Mouse (Mus musculus) ovary, adult 2 months (tissue): ENCODE measurements around the gene Prdm13. TPM values are rescaled to one million over a fixed set of nuclear protein-coding genes. Genes with fewer than 3 reads are reported as not detected.

Experiments
- polyA plus RNA-seq: library from polyadenylated mRNA; depleted of rRNA; stranded (reverse); fragments of >200 nt; gene quantifications from 2 replicates; pipeline ENCODE4 v1.2.3, GENCODE M21; 2012; rRNA removed

Prdm13 gene
- 0.09 and 0.34 TPM in 2 replicates for polyA plus RNA-seq

GRCm38 (mm10) chr4:21685595-21686091 lies at the start of gene Prdm13:
TSS of gene Prdm13 (minus strand) at chr4:21685963.

GRCm38 (mm10) chr4:21727615-21728165 lies 41.9 kb upstream of the Prdm13 start, which contains the start of gene Ccnc:
TSS of gene Ccnc (plus strand) at chr4:21727701.

Other genes starting within 250 kb of the Prdm13 start
- gene Ccnc, start 41.7 kb upstream of the Prdm13 start, polyA plus RNA-seq: 2.8 and 4.3 TPM in 2 replicates
- 3.7 TPM in 2 replicates for gene Usp45, start 81.2 kb upstream of the Prdm13 start, polyA plus RNA-seq
- 0.43 and 0.78 TPM in 2 replicates for gene Tstd3, start 81.2 kb upstream of the Prdm13 start, polyA plus RNA-seq
- 38.2 and 58.6 TPM in 2 replicates for gene Pnisr, start 161.6 kb upstream of the Prdm13 start, polyA plus RNA-seq
- 1.8 and 3.1 TPM in 2 replicates for gene Coq3, start 193.7 kb upstream of the Prdm13 start, polyA plus RNA-seq
- gene Faxc, start 245.4 kb upstream of the Prdm13 start, polyA plus RNA-seq: 3.4 and 3.6 TPM in 2 replicates